Mouse (Mus musculus) kidney, postnatal 36 days (tissue): Measurements from ENCODE around the gene Zfp605.
A peak's percentile ranks its signal among the peaks of the same experiment; 100 is the strongest.
"Not testable (repeated sequence)": the region's sequence is repeated elsewhere in the genome, so short reads cannot be mapped to it uniquely, and the experiment has no call there.

Experiments used
- DNase-seq, 2 experiments: peaks; one replicate each; pipeline ENCODE4 v3.0.0; 2021 to 2022; ENCODE audit warnings: mixed read lengths in 2 of 2

The Zfp605 gene

GRCm38 (mm10) chr5:110109991-110110441 is at the start of gene Zfp605:
Zfp605 (plus strand) TSS chr5:110110092.
- peak; percentile 90 to 95 for DNase-seq

- DNase-seq = not testable (repeated sequence)
Measured at GRCm38 (mm10) chr5:110072413-110072812, 37.5 kb upstream of the Zfp605 start, which contains the start of gene Gm17655. Gm17655 (minus strand) TSS chr5:110072513.

GRCm38 (mm10) chr5:110082961-110083360 is 26.9 kb upstream of the Zfp605 start:
- no peak for DNase-seq

GRCm38 (mm10) chr5:110086161-110086866 is 23.6 kb upstream of the Zfp605 start:
- DNase-seq = no peak

GRCm38 (mm10) chr5:110091546-110091945 is 18.3 kb upstream of the Zfp605 start:
- DNase-seq = peak in 1 of 2 experiments; percentile 29

GRCm38 (mm10) chr5:110094030-110094846 is 15.7 kb upstream of the Zfp605 start, which contains the start of gene Gm35315:
Gm35315 (minus strand) TSS chr5:110094420.
- peak; percentile 89 to 92 for DNase-seq

GRCm38 (mm10) chr5:110094847-110095213 is 15.1 kb upstream of the Zfp605 start:
- no peak for DNase-seq

GRCm38 (mm10) chr5:110098991-110099477 is 10.9 kb upstream of the Zfp605 start:
- no peak for DNase-seq

- peak; percentile 69 to 79 for DNase-seq
Measured at GRCm38 (mm10) chr5:110099656-110100580, 10.0 kb upstream of the Zfp605 start, which contains the start of gene Plcxd1. Plcxd1 (plus strand) TSS chr5:110099969.

- DNase-seq = peak in 1 of 2 experiments; percentile 51
Measured at GRCm38 (mm10) chr5:110100921-110101631, 8.8 kb upstream of the Zfp605 start.

- peak; percentile 60 to 79 for DNase-seq
Measured at GRCm38 (mm10) chr5:110101716-110102347, 8.1 kb upstream of the Zfp605 start.

- no peak for DNase-seq
Measured at GRCm38 (mm10) chr5:110102429-110102828, 7.5 kb upstream of the Zfp605 start.

GRCm38 (mm10) chr5:110102853-110103625 is 6.9 kb upstream of the Zfp605 start:
- no peak for DNase-seq

- no peak for DNase-seq
Measured at GRCm38 (mm10) chr5:110103901-110104615, 5.8 kb upstream of the Zfp605 start.

GRCm38 (mm10) chr5:110104616-110105380 is 5.1 kb upstream of the Zfp605 start:
- DNase-seq = no peak

- no peak for DNase-seq
Measured at GRCm38 (mm10) chr5:110106140-110106871, 3.6 kb upstream of the Zfp605 start.

- peak in 1 of 2 experiments; percentile 37 for DNase-seq
Measured at GRCm38 (mm10) chr5:110106901-110107564, 2.9 kb upstream of the Zfp605 start.
